Mouse (Mus musculus): ENCODE results near the gene Spon1. TPM values are rescaled to one million over a fixed set of nuclear protein-coding genes. Genes with fewer than 3 reads are reported as not detected.

Gene Spon1
- total and polyA plus RNA-seq, 3 experiments: not detected

DNA sequence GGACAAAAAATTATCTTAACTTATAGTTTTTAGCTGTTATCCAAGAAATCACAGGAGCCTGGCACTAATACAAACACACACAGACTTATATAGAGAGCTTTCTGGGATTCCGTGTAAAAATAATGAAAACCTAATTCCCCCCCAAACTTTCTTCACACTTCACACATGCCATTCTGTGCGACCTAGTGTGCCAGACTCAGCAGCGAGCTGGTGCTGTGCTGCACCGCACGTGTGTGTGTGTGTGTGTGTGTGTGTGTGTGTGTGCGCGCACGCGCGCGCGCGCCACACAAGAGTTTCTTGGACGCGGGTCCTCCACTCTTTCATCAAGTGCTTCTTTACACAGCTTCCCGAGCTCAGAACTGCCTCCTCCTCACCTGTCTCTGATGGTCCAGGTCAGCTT lies 292.4 kb downstream of the Spon1 start:
- Histone ChIP-seq H3K4me3 (replicated peaks in 1 of 3; ENCODE audit: low read depth in 2 of 3, low read length in 2 of 3, poor library complexity in 1 of 3) (no peak overlapping the region), H3K4me1 (ENCODE audit: control insufficient read depth in 1 of 2, insufficient read depth in 2 of 2) (no peaks in the 10 kb centered on the region), H3K79me2 (replicated peaks; ENCODE audit: control insufficient read depth, extremely low read depth, insufficient read depth, poor library complexity, severe bottlenecking) (no peaks in the 10 kb centered on the region), H3K9ac (ENCODE audit: insufficient read depth, low read depth) (no peak overlapping the region), H3K9me3 (replicated peaks; ENCODE audit: low read length) (no peaks in the 10 kb centered on the region), H3K27ac (ENCODE audit: insufficient read depth, low read depth) (no peak overlapping the region), H3K4me2 (ENCODE audit: insufficient read depth, low read depth, poor library complexity, severe bottlenecking) (no peak overlapping the region), H3K36me3 (replicated peaks in 1 of 2; ENCODE audit: control insufficient read depth in 1 of 2, insufficient read depth in 1 of 2, low read length in 1 of 2) (peaks cover 0 to 33% of the 10 kb centered on the region in 2 experiments), H3K27me3 (replicated peaks) (no peaks in the 10 kb centered on the region)
- in situ Hi-C loops (cut with MboI; ENCODE audit: low pct_ligation_motif_present, low pct_unique_long_range_greater_than_20kb, low sequenced_read_pairs) (loop anchor here (25.0 kb wide), 1 partner anchor 579 kb away; the partner anchor contains the start of gene Calca), dilution Hi-C loops (cut with MboI; ENCODE audit: extremely low pct_ligation_motif_present, extremely low pct_unique_long_range_greater_than_20kb, low sequenced_read_pairs) (no loop called here)
- no peak for DNase-seq (ENCODE audit: extremely low read depth)
- no peak for TF ChIP-seq TBP (conservative IDR thresholded peaks at IDR 0.05; ENCODE audit: low read depth, low read length)
- no peak for TF ChIP-seq JUND (conservative IDR thresholded peaks at IDR 0.05; ENCODE audit: low read depth, low read length)
- TF ChIP-seq JUN (IDR thresholded peaks at IDR 0.05; ENCODE audit: insufficient read depth, low read depth, low read length): no peak
- TF ChIP-seq MEF2A (IDR thresholded peaks at IDR 0.05; ENCODE audit: borderline replicate concordance, low read depth, low read length): no peak
- no peak for TF ChIP-seq KAT2A (IDR thresholded peaks at IDR 0.05; ENCODE audit: insufficient replicate concordance, low read length)
- no peak for TF ChIP-seq IRF4 (IDR thresholded peaks at IDR 0.05; ENCODE audit: low read depth, low read length)
- no peak for TF ChIP-seq MXI1 (IDR thresholded peaks at IDR 0.05; ENCODE audit: low read depth, low read length)
- no peak for TF ChIP-seq MAX (IDR thresholded peaks at IDR 0.05; ENCODE audit: low read length)
- TF ChIP-seq ZC3H11A (IDR thresholded peaks at IDR 0.05; ENCODE audit: low read depth, low read length): no peak
- no peak for TF ChIP-seq TCF12 (IDR thresholded peaks at IDR 0.05; ENCODE audit: low read depth, low read length)
- no peak for TF ChIP-seq NRF1 (IDR thresholded peaks at IDR 0.05; ENCODE audit: low read depth, low read length)
- TF ChIP-seq ZMIZ1 (IDR thresholded peaks at IDR 0.05; ENCODE audit: low read depth, low read length): no peak
- TF ChIP-seq RAD21 (IDR thresholded peaks at IDR 0.05; ENCODE audit: low read depth, low read length): no peak
- no peak for TF ChIP-seq POLR2AphosphoS2 (IDR thresholded peaks at IDR 0.05; ENCODE audit: low read depth, low read length)
- no peak for TF ChIP-seq CTCF (conservative IDR thresholded peaks at IDR 0.05 in 1 of 2, IDR thresholded peaks at IDR 0.05 in 1 of 2; ENCODE audit: low read depth in 2 of 2, low read length in 2 of 2)

DNA sequence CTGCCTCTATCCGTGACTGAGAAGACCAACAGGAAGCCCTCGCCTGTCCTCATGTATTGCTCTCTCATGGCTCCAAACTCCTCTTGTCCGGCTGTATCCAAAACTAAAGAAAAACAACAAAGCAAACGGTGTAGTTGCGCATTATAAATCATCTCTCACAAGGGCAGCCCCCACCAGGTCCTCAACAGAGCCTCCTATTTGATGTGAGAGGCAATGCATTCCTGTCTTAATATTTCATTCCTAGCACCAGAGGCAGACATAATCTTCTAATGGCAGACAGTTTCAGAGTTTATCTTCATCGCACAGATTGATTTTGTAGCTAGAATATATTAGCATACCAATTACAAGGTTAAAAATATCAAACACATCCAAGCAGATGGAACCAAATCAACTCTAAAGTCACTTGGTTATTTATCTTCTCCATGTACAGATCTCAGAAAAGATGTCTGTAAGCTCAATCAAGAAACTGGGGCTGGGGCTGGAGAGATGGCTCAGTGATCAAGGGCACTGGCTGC lies 293.2 kb downstream of the Spon1 start:
- Histone ChIP-seq H3K4me3 (replicated peaks in 1 of 3; ENCODE audit: low read depth in 2 of 3, low read length in 2 of 3, poor library complexity in 1 of 3) (no peak overlapping the region), H3K4me1 (ENCODE audit: control insufficient read depth in 1 of 2, insufficient read depth in 2 of 2) (peaks cover 0 to 4% of the 10 kb centered on the region in 2 experiments; a peak in 1 of 4 replicates), H3K36me3 (replicated peaks in 1 of 2; ENCODE audit: control insufficient read depth in 1 of 2, insufficient read depth in 1 of 2, low read length in 1 of 2) (peaks cover 0 to 30% of the 10 kb centered on the region in 2 experiments), H3K9ac (ENCODE audit: insufficient read depth, low read depth) (no peak overlapping the region), H3K4me2 (ENCODE audit: insufficient read depth, low read depth, poor library complexity, severe bottlenecking) (no peak overlapping the region), H3K79me2 (replicated peaks; ENCODE audit: control insufficient read depth, extremely low read depth, insufficient read depth, poor library complexity, severe bottlenecking) (no peaks in the 10 kb centered on the region), H3K9me3 (replicated peaks; ENCODE audit: low read length) (no peaks in the 10 kb centered on the region), H3K27me3 (replicated peaks) (no peaks in the 10 kb centered on the region), H3K27ac (ENCODE audit: insufficient read depth, low read depth) (no peak overlapping the region)
- dilution Hi-C loops (cut with MboI; ENCODE audit: extremely low pct_ligation_motif_present, extremely low pct_unique_long_range_greater_than_20kb, low sequenced_read_pairs) (no loop called here), in situ Hi-C loops (cut with MboI; ENCODE audit: low pct_ligation_motif_present, low pct_unique_long_range_greater_than_20kb, low sequenced_read_pairs) (loop anchor here (25.0 kb wide), 1 partner anchor 578 kb away; the partner anchor contains the start of gene Calca)
- TF ChIP-seq E2F4 (IDR thresholded peaks at IDR 0.05; ENCODE audit: insufficient replicate concordance, low read depth, low read length) (no peak), RCOR1 (conservative IDR thresholded peaks at IDR 0.05; ENCODE audit: low read depth, low read length) (no peak), JUND (conservative IDR thresholded peaks at IDR 0.05; ENCODE audit: low read depth, low read length) (no peak), MYC (IDR thresholded peaks at IDR 0.05; ENCODE audit: low read depth, low read length) (no peak), MAFK (IDR thresholded peaks at IDR 0.05; ENCODE audit: insufficient replicate concordance, low read length) (no peak), CHD2 (IDR thresholded peaks at IDR 0.05; ENCODE audit: low read length) (no peak), SMC3 (IDR thresholded peaks at IDR 0.05; ENCODE audit: low read depth, low read length) (no peak), MAX (IDR thresholded peaks at IDR 0.05; ENCODE audit: low read length) (no peak), ELF1 (IDR thresholded peaks at IDR 0.05; ENCODE audit: low read depth, low read length) (no peak), KAT2A (IDR thresholded peaks at IDR 0.05; ENCODE audit: insufficient replicate concordance, low read length) (no peak), ZNF384 (IDR thresholded peaks at IDR 0.05; ENCODE audit: low read depth, low read length) (no peak), HCFC1 (IDR thresholded peaks at IDR 0.05; ENCODE audit: low read depth, low read length) (no peak), GABPA (IDR thresholded peaks at IDR 0.05; ENCODE audit: insufficient replicate concordance, low read depth, low read length) (no peak), POLR2A (IDR thresholded peaks at IDR 0.05; ENCODE audit: low read depth, low read length) (no peak), NRF1 (IDR thresholded peaks at IDR 0.05; ENCODE audit: low read depth, low read length) (no peak), ZC3H11A (IDR thresholded peaks at IDR 0.05; ENCODE audit: low read depth, low read length) (no peak), USF1 (IDR thresholded peaks at IDR 0.05; ENCODE audit: low read depth, low read length) (no peak), MXI1 (IDR thresholded peaks at IDR 0.05; ENCODE audit: low read depth, low read length) (no peak)
- no peak for DNase-seq (ENCODE audit: extremely low read depth)
